Mouse (Mus musculus) olfactory bulb, adult 2 months (tissue): Measurements from ENCODE around the gene Zbtb25.

Source experiments
- CTCF ChIP-seq: fragments of 200-500 bp; IDR thresholded peaks from 2 replicates; pipeline ENCODE4 v1.5.1; 2012; ENCODE audit warnings: low read depth, mild to moderate bottlenecking, low read length, moderate library complexity; ENCODE audit not compliant: insufficient read depth
- POLR2A ChIP-seq: fragments of 200-500 bp; IDR thresholded peaks from 2 replicates; pipeline ENCODE4 v1.6.1; 2012; ENCODE audit warnings: mild to moderate bottlenecking, low read depth, low read length, moderate library complexity; ENCODE audit not compliant: insufficient read depth

DNA sequence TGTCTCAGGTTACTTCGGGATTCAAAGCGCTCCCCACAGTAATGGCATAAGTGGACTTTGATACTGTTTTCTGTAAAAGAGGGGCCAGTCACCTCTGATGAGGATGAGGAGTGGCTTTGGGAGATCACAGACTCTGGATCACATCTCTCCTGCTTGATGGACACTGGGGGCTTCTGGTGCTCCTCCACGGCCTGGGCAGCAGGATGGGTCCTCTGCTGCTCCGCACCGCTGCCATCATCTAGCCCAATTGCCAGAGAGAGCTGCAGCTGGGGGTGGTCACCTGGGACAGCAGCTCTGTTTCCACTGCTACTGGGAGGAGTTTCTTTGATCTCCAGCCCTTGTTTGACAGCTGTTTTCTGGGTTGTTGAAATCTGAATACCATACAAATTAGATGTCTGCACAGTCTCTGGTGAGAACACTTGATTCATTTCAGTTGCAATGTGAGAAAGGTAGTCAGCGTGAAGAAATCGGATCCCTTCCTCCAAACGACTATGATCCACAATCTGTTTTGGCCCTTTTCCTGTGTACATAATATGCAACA lies 19.7 kb downstream of the Zbtb25 start:
- TF ChIP-seq POLR2A, result no peak
- no peak for TF ChIP-seq CTCF
